Mouse (Mus musculus) midbrain, embryonic 12.5 days (tissue): ENCODE results near the gene Baat. TPM values are rescaled to one million over a fixed set of nuclear protein-coding genes. Genes with fewer than 3 reads are reported as not detected.

Experiments
- polyA plus RNA-seq: library from polyadenylated mRNA; unstranded; fragments of >200 nt; fragmentation: Nextera tagmentation; extraction: Ambion mirVana; gene quantifications from 2 replicates; pipeline ENCODE4 v1.2.1, GENCODE M21; 2016

Gene Baat
- polyA plus RNA-seq, 1 experiment from 2014 or later = 0.17 TPM

Other genes starting within 250 kb of the Baat start
- not detected in 2 replicates for gene Acnat2, start 98.4 kb downstream of the Baat start, polyA plus RNA-seq
- not detected in 2 replicates for gene Acnat1, start 32.6 kb downstream of the Baat start, polyA plus RNA-seq
- 84.7 and 86.1 TPM in 2 replicates for gene Mrpl50, start 14.5 kb upstream of the Baat start, polyA plus RNA-seq
- gene Zfp189, start 14.6 kb upstream of the Baat start, polyA plus RNA-seq = 15.2 and 16.2 TPM in 2 replicates
- 0.29 TPM in 1 of 2 replicates, not detected in the other for gene Aldob, start 43.0 kb upstream of the Baat start, polyA plus RNA-seq
- 27.0 and 28.7 TPM in 2 replicates for gene Tmem246, start 91.3 kb upstream of the Baat start, polyA plus RNA-seq
- gene Rnf20, start 125.4 kb upstream of the Baat start, polyA plus RNA-seq = 68.2 and 70.5 TPM in 2 replicates
- 0.05 and 0.21 TPM in 2 replicates for gene Ppp3r2, start 175.5 kb upstream of the Baat start, polyA plus RNA-seq